Mouse (Mus musculus): ENCODE measurements around the gene Tnni2.
A peak's percentile ranks its signal among the peaks of the same experiment; 100 is the strongest.

Tnni2 gene

GRCm38 (mm10) chr7:142460636-142461077, 19.0 kb downstream of the Tnni2 start, which contains the start of gene Lsp1:
TSS of gene Lsp1 (plus strand) at chr7:142460809.
- no peak for DNase-seq (ENCODE audit: low spot score)

- DNase-seq (ENCODE audit: low spot score), result no peak
These were observed 19.8 kb downstream of the Tnni2 start for GRCm38 (mm10) chr7:142461446-142461845.

- DNase-seq (ENCODE audit: low spot score), result no peak
These were observed 20.6 kb downstream of the Tnni2 start for GRCm38 (mm10) chr7:142462190-142462589.

GRCm38 (mm10) chr7:142462594-142463078, 21.0 kb downstream of the Tnni2 start:
- no peak for DNase-seq (ENCODE audit: low spot score)

GRCm38 (mm10) chr7:142470171-142470691, 28.6 kb downstream of the Tnni2 start:
- no peak for DNase-seq (ENCODE audit: low spot score)

- DNase-seq (ENCODE audit: low spot score), result peak; percentile 57
These were observed 29.3 kb downstream of the Tnni2 start for GRCm38 (mm10) chr7:142470808-142471413.

GRCm38 (mm10) chr7:142471414-142471861, 29.8 kb downstream of the Tnni2 start:
- DNase-seq (ENCODE audit: low spot score), result no peak

GRCm38 (mm10) chr7:142471884-142472570, 30.4 kb downstream of the Tnni2 start:
- DNase-seq (ENCODE audit: low spot score), result no peak

- no peak for DNase-seq (ENCODE audit: low spot score)
These were observed 31.3 kb downstream of the Tnni2 start for GRCm38 (mm10) chr7:142472936-142473335.

GRCm38 (mm10) chr7:142473476-142473875, 31.9 kb downstream of the Tnni2 start:
- DNase-seq (ENCODE audit: low spot score), result no peak

- no peak for DNase-seq (ENCODE audit: low spot score)
These were observed 33.2 kb downstream of the Tnni2 start for GRCm38 (mm10) chr7:142474799-142475198.

GRCm38 (mm10) chr7:142475641-142476040, 34.0 kb downstream of the Tnni2 start:
- DNase-seq (ENCODE audit: low spot score), result no peak

- no peak for DNase-seq (ENCODE audit: low spot score)
These were observed 34.7 kb downstream of the Tnni2 start for GRCm38 (mm10) chr7:142476271-142476670.

GRCm38 (mm10) chr7:142476795-142477452, 35.3 kb downstream of the Tnni2 start:
- no peak for DNase-seq (ENCODE audit: low spot score)

GRCm38 (mm10) chr7:142478001-142478400, 36.4 kb downstream of the Tnni2 start:
- DNase-seq (ENCODE audit: low spot score), result no peak

GRCm38 (mm10) chr7:142478574-142478973, 37.0 kb downstream of the Tnni2 start:
- DNase-seq (ENCODE audit: low spot score), result no peak

GRCm38 (mm10) chr7:142479307-142479706, 37.7 kb downstream of the Tnni2 start:
- no peak for DNase-seq (ENCODE audit: low spot score)

GRCm38 (mm10) chr7:142479886-142480285, 38.3 kb downstream of the Tnni2 start:
- no peak for DNase-seq (ENCODE audit: low spot score)

- no peak for DNase-seq (ENCODE audit: low spot score)
These were observed 39.1 kb downstream of the Tnni2 start for GRCm38 (mm10) chr7:142480661-142481060.

GRCm38 (mm10) chr7:142481186-142481567, 39.6 kb downstream of the Tnni2 start:
- DNase-seq (ENCODE audit: low spot score), result peak; percentile 74

- peak; percentile 72 for DNase-seq (ENCODE audit: low spot score)
These were observed 40.1 kb downstream of the Tnni2 start for GRCm38 (mm10) chr7:142481568-142482255.

- DNase-seq (ENCODE audit: low spot score), result peak; percentile 37
These were observed 40.6 kb downstream of the Tnni2 start for GRCm38 (mm10) chr7:142482256-142482609.

Measured in yolk sac, embryonic 10.5 days (tissue).